Mouse (Mus musculus) heart, adult 2 months (tissue): ENCODE data around the gene Mdn1.

Source experiments
- CTCF ChIP-seq: fragments of 200-600 bp; IDR thresholded peaks from 2 replicates; pipeline ENCODE4 v1.8.1; 2022; ENCODE audit warnings: antibody characterized with exemption, mild to moderate bottlenecking, moderate library complexity
- POLR2A ChIP-seq: fragments of 200-500 bp; IDR thresholded peaks from 2 replicates; pipeline ENCODE4 v1.6.1; 2011; ENCODE audit warnings: mild to moderate bottlenecking, low read depth, low read length, control low read depth; ENCODE audit not compliant: insufficient read depth

- TF ChIP-seq CTCF (no peak), POLR2A (no peak)
Measured at GRCm38 (mm10) chr4:32817478-32817877, 160.6 kb downstream of the Mdn1 start.
